Mouse (Mus musculus) lung, postnatal 0 days (tissue): Measurements from ENCODE around the gene Acbd4. TPM values are rescaled to one million over a fixed set of nuclear protein-coding genes. Genes with fewer than 3 reads are reported as not detected.

Experiments used
- ATAC-seq: fragments of 200-750 bp; cut with Nextera tagmentation; 2 replicates; pipeline ENCODE4 v1.8.0; 2017; ENCODE audit warnings: moderate library complexity
- DNase-seq: peaks from one replicate; pipeline ENCODE4 v3.0.0-alpha.2; 2016; ENCODE audit warnings: low spot score
- H3K27ac ChIP-seq: fragments of 300-500 bp; sonication (generic); 2 replicates; pipeline ENCODE4 v1.5.1; 2014; ENCODE audit warnings: antibody characterized with exemption, mild to moderate bottlenecking, low read length, mixed read lengths
- H3K27me3 ChIP-seq: fragments of 300-500 bp; sonication (generic); replicated peaks from 2 replicates; pipeline ENCODE4 v1.6.1; 2014; ENCODE audit warnings: low read length, mixed read lengths; ENCODE audit not compliant: insufficient read depth
- H3K36me3 ChIP-seq: fragments of 300-500 bp; sonication (generic); 2 replicates; pipeline ENCODE4 v1.6.1; 2014; ENCODE audit warnings: low read length, mixed read lengths; ENCODE audit not compliant: insufficient read depth
- H3K4me1 ChIP-seq: fragments of 300-500 bp; sonication (generic); 2 replicates; pipeline ENCODE4 v1.6.1; 2014; ENCODE audit warnings: antibody characterized with exemption, low read depth, low read length, mixed read lengths; ENCODE audit not compliant: insufficient read depth
- H3K4me2 ChIP-seq: fragments of 300-500 bp; sonication (generic); replicated peaks from 2 replicates; pipeline ENCODE4 v1.6.1; 2014; ENCODE audit warnings: low read depth, mild to moderate bottlenecking, low read length, moderate library complexity, mixed read lengths
- H3K4me3 ChIP-seq: fragments of 300-500 bp; sonication (generic); 2 replicates; pipeline ENCODE4 v1.5.1; 2014; ENCODE audit warnings: low read depth, low read length
- H3K9ac ChIP-seq: fragments of 300-500 bp; sonication (generic); replicated peaks from 2 replicates; pipeline ENCODE4 v1.6.1; 2014; ENCODE audit warnings: low read depth, mild to moderate bottlenecking
- H3K9me3 ChIP-seq: fragments of 300-500 bp; sonication (generic); 2 replicates; pipeline ENCODE4 v1.6.1; 2016; ENCODE audit warnings: low read length, mixed read lengths
- CTCF ChIP-seq: IDR thresholded peaks from 2 replicates; pipeline ENCODE4 v1.5.1; 2016; ENCODE audit warnings: antibody characterized with exemption, mild to moderate bottlenecking
- EP300 ChIP-seq: IDR thresholded peaks from 2 replicates; pipeline ENCODE4 v1.6.1; 2016; ENCODE audit warnings: antibody characterized with exemption, mild to moderate bottlenecking, control low read depth
- WGBS: fragments of 180-500 bp; shearing (Covaris S2); extraction: QIAGEN DNeasy Blood & Tissue Kit; methylation state at CpG from one replicate; pipeline ENCODE4 v1.1.7; 2014; 5-methylcytosine and 5-hydroxymethylcytosine counted together
- polyA plus RNA-seq: library from polyadenylated mRNA; unstranded; fragments of >200 nt; fragmentation: Nextera tagmentation; extraction: Ambion mirVana; gene quantifications from 2 replicates; pipeline ENCODE4 v1.2.1, GENCODE M21; 2015

Acbd4 gene
- polyA plus RNA-seq, 1 experiment from 2014 or later, result 34.5 TPM

DNA sequence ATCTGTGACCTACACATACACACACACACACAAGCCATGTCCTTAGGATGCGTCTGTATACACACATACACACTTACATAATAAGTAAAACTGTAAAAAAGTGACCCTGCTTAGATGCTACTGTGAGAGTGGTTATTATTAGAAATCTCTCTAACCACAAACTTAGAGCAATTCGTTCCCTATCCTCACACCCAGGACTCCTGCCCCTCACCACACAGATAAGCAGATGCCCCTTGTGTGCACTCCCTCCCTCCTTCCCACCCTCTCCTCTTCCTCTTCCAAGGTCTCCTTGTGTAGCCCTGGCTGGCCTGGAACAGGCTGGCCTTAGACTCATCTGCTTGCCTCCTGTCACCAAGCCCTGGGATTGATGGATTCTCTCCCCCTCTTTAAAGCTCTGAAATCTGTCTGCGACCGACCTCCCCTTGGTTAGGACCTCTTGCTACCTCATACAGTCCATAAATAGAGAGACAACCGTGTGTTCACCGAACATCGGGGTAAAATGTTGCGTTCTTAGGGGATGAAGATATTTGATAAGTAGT lies 34.6 kb downstream of the Acbd4 start:
- H3K4me3 ChIP-seq, result no peak overlapping the region
- no peak overlapping the region for H3K9ac ChIP-seq
- 76% methylated on average over 8 of the region's 8 CpGs for WGBS
- peaks cover 21% of the 10 kb centered on the region for H3K4me1 ChIP-seq
- no peaks in the 10 kb centered on the region; the same call in 1 of the 2 replicates for H3K36me3 ChIP-seq
- TF ChIP-seq EP300, result no peak
- no peak for TF ChIP-seq CTCF
- no peak for ATAC-seq
- no peaks in the 10 kb centered on the region for H3K27me3 ChIP-seq
- no peak for DNase-seq
- H3K4me2 ChIP-seq, result no peak overlapping the region
- no peaks in the 10 kb centered on the region for H3K9me3 ChIP-seq
- H3K27ac ChIP-seq, result no peak overlapping the region

DNA sequence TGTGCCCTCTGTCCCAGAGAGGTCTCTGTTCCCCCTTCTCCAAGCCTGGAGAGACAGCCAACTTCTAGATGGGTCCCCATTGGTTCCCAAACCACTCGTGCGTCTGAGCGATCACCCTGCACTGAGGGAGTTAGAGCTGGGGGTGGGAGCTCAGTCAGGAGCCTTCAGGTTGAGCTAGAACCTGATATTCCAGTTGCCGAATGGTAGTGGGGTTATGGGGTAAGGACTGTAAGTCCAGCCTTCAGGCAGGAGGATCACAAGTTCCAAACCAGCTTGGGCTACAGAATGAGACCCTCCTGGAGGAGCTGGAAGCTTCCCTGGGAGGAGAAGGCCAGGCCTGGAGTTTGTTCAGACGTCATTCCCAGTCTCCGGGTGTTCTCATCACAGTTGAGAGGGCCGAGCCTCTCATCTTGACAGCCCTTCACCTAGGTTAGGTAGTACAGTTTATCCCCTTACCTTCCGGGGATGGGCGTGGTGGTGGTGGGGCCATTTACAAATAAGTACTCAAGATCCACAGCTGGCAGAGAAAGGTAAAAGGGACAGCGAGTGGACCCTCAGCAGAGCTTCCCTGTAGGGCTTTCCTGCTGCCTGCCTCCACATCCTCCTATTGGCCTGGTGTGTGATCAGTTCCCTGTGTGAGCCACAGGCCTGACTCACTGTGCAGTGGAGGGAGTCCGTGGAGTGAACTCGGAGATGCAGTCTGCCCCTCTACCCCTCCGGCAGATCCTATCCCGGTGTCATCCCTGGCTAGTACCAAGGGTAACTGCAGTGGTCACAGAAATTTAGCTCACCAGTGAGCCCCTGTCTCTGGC lies 38.7 kb downstream of the Acbd4 start:
- TF ChIP-seq EP300 (no peak), CTCF (no peak)
- Histone ChIP-seq H3K27me3 (no peaks in the 10 kb centered on the region), H3K9me3 (no peaks in the 10 kb centered on the region), H3K9ac (peak overlapping the region; percentile 1; the same call in 1 of the 2 replicates), H3K4me2 (no peak overlapping the region), H3K27ac (peak overlapping the region; percentile 86), H3K4me3 (no peak overlapping the region), H3K4me1 (peaks cover 18% of the 10 kb centered on the region; the same call in 1 of the 2 replicates), H3K36me3 (no peaks in the 10 kb centered on the region; the same call in 1 of the 2 replicates)
- ATAC-seq (no peak), DNase-seq (no peak)
- 73% methylated on average over 14 of the region's 14 CpGs for WGBS

DNA sequence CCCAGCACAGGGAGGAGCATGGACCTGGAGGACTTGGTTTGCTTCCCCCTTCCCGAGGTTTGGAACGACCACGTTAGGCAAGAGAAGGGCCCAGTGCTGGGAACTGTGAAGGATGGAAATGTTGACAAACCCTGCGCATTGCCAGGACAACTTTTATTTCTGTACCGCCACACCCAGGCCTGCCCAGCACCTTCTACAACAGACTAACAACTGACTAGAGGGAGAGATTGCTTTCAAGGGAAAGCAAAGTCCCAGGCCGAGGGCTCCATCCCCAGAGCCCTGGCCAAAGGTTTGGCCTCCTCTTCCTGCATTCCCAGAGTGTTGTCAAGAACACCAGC lies 39.2 kb downstream of the Acbd4 start:
- H3K9ac ChIP-seq, result 0 out of 2 replicates have a peak overlapping the region, but pooled peaks have one; percentile 1
- no peaks in the 10 kb centered on the region for H3K27me3 ChIP-seq
- TF ChIP-seq EP300 (no peak; the same call in 1 of the 2 replicates), CTCF (no peak)
- DNase-seq, result peak; percentile 58
- no peaks in the 10 kb centered on the region; the same call in 1 of the 2 replicates for H3K36me3 ChIP-seq
- no peaks in the 10 kb centered on the region for H3K9me3 ChIP-seq
- peaks cover 18% of the 10 kb centered on the region; the same call in 1 of the 2 replicates for H3K4me1 ChIP-seq
- 30% methylated on average over 6 of the region's 6 CpGs for WGBS
- H3K27ac ChIP-seq, result peak overlapping the region; percentile 86
- peak; percentile 17 for ATAC-seq
- H3K4me3 ChIP-seq, result no peak overlapping the region
- H3K4me2 ChIP-seq, result no peak overlapping the region

DNA sequence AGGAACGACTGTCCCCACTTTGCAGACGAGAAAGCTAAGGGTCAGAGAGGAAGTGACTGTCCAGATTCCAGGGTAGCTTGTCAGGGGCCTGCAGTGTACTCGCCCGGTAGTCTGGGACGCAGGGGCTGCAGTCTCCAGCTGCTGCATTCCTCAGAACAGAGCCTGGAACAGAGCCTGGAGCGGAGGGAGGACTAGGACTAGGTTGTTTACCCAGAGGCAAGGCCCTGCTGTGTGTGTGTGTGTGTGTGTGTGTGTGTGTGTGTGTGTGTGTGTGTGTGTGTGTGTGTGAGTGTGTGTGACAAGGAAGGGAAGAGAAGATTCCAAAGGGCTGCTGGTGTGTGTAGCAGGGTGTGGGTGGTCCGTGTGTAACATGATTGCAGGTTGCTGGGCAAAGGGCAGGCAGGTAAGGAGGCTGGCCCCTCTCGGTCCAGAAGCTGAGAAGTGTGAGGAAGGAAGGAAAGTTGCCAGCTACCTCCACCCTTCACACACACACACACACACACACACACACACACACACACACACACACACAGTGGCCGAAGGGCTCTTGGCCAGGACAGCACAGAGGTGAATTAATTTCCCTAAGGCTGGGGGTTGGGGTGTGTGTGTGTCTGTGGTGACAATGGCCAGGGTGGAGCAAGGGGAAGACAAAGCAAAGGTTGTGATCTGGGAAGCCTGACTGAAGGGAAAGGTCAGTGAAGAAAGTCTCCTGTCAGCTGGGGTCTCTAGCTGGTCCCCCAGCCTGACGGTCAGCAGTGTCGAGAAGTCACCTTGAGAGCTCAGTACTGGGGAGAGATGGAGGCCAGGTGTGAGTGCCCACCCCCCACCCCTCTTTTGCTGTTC lies 39.8 kb downstream of the Acbd4 start:
- Histone ChIP-seq H3K9ac (no peak overlapping the region), H3K4me2 (no peak overlapping the region), H3K27ac (peak overlapping the region; percentile 86), H3K9me3 (no peaks in the 10 kb centered on the region), H3K4me3 (no peak overlapping the region), H3K4me1 (peaks cover 18% of the 10 kb centered on the region; the same call in 1 of the 2 replicates), H3K27me3 (no peaks in the 10 kb centered on the region), H3K36me3 (no peaks in the 10 kb centered on the region; the same call in 1 of the 2 replicates)
- ATAC-seq (peak; percentile 70), DNase-seq (peak; percentile 86)
- TF ChIP-seq EP300, result 0 out of 2 replicates have a peak, but pooled peaks have one; percentile 6
- TF ChIP-seq CTCF, result no peak
- whole genome bisulfite sequencing, result 13% methylated on average over 10 of the region's 11 CpGs

DNA sequence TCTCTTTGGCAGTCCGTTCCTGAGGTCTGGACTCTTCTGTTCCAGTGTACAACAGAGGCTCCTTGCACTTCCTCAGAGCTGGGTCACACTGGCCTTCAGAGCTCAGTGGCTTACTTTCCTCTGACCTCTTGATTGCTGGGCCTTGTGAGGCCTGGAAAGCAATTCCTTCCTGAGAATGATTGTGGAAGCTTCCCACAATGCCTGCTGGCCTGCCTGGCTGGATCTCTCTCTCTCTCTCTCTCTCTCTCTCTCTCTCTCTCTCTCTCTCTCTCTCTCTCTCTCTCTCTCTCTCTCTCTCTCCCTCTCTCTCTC lies 40.4 kb downstream of the Acbd4 start:
- TF ChIP-seq EP300, result no peak
- TF ChIP-seq CTCF, result no peak
- Histone ChIP-seq H3K9me3 (no peaks in the 10 kb centered on the region), H3K4me1 (peaks cover 18% of the 10 kb centered on the region; the same call in 1 of the 2 replicates), H3K27ac (peak overlapping the region; percentile 86), H3K9ac (no peak overlapping the region), H3K4me2 (peak overlapping the region; percentile 36; the same call in 1 of the 2 replicates), H3K4me3 (no peak overlapping the region), H3K27me3 (no peaks in the 10 kb centered on the region), H3K36me3 (no peaks in the 10 kb centered on the region; the same call in 1 of the 2 replicates)
- ATAC-seq, result peak; percentile 19; the same call in 1 of the 2 replicates
- DNase-seq, result peak; percentile 33
- 20% methylated on average over 1 of the region's 1 CpGs for whole genome bisulfite sequencing
